Mouse (Mus musculus) thymus, postnatal 25 days (tissue): ENCODE measurements around the gene Ppp2r2c.

ENCODE experiments used
- DNase-seq: peaks from one replicate; pipeline ENCODE4 v3.0.0; 2022

The Ppp2r2c gene

DNA sequence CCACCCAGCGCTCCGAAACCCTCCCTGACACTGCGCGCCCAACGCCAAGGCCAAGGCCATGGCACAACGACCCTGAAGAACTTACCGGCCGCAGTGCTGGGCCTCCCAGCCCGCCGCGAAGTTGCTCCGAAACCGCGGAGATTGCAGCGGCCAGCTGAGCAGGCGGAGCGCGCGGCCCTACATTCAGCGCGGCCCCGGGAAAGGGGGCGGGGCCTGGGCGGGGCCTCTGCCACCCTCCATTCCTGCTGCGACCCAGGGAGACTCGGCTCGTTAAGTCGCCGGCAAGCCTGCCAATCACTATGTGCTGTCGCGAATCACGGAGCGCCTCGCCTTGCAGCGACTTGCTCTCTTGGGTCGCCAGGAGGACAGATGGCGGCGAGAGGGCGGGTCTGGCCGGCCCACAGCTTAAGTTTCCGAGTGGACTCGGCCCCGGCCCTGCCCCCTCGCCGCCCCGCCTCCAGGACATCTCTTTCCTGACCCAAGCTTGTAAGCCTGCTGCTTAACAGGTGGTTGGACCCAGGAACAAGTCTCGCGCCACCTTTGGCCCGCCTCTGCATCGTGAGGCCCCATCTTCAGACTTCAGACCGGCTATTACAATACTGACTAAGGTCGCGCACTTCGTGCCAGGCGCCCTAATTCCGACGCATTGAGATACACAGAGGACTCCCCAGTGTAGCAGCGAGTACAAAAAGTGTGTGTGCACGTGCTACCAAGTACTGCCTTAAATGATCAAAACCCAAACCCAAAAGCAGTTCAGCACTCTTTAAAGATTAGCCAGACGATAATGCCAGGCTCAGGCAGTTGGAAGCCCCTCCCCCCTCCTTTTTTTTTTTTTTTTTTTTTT, 120.7 kb downstream of the Ppp2r2c start, which contains the start of gene Wfs1:
Wfs1 (minus strand) TSS at position 425 of the 844 bp plus-strand sequence.
- peak; percentile 92 for DNase-seq

GRCm38 (mm10) chr5:36989625-36989977, 121.3 kb downstream of the Ppp2r2c start:
- peak; percentile 41 for DNase-seq

- DNase-seq = no peak
Observed at GRCm38 (mm10) chr5:36990196-36990595, 121.9 kb downstream of the Ppp2r2c start.

GRCm38 (mm10) chr5:36990631-36991350, 122.5 kb downstream of the Ppp2r2c start:
- DNase-seq = no peak

GRCm38 (mm10) chr5:36996410-36996809, 128.1 kb downstream of the Ppp2r2c start:
- DNase-seq = no peak

- DNase-seq = peak; percentile 68
Observed at GRCm38 (mm10) chr5:36997996-36998395, 129.7 kb downstream of the Ppp2r2c start.

- no peak for DNase-seq
Observed at GRCm38 (mm10) chr5:37001002-37001401, 132.7 kb downstream of the Ppp2r2c start.

DNA sequence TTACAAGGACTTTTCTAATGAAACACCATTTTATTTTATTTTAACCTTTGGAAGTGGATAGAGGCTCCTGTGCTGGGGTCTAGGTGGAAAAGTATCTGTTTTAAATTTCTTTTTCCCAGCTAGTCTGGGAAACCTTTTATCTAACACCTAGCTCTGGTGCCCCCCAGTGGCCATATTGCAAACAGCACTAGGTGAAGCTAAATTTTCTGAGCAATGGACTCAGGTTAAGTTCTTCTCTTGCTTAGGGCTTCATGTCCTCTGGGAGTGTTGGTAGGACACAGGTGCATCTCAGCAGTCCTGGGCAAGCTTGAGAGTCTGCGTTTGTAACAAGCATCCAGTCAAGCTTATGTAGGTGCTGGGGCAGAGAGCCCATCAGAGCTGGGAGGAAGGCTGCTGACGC, 133.7 kb downstream of the Ppp2r2c start:
- DNase-seq = peak; percentile 81
